Mouse (Mus musculus) retina, postnatal 7 days (tissue): ENCODE measurements at regions not wholly inside any gene's neighbourhood (a gene's known extent, or its start where the extent isn't known, plus 50 kb on each side); places are given as distances from the start of the nearest gene placed in this dataset.
"Not testable (repeated sequence)": the region's sequence is repeated elsewhere in the genome, so short reads cannot be mapped to it uniquely, and the experiment has no call there.

ENCODE experiments used
- DNase-seq: peaks from one replicate; pipeline ENCODE4 v3.0.0-alpha.2; 2012; ENCODE audit warnings: low read depth, low spot score

DNA sequence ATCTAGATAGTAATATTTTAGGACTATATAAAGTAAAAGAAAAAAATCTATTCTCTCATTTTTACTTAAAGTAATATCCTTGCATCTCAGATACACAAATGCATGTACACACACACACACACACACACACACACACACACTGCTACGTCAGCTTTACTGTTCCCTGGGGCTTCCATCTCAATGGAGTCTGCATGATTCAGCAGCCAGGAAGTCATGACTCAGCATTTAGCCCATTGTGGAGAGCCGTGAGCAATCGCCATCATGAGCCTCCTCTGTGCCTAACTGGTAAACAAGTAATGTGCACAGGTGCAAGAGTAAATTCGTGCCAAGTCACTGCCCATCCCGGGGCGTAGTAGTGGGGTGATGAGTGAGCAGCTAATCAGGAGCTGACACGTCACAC is 120.3 kb upstream of the Rgma start:
- not testable (repeated sequence) for DNase-seq

- DNase-seq, result no peak
These were observed 115.2 kb upstream of the Rgma start for GRCm38 (mm10) chr7:73260140-73260539.

DNA sequence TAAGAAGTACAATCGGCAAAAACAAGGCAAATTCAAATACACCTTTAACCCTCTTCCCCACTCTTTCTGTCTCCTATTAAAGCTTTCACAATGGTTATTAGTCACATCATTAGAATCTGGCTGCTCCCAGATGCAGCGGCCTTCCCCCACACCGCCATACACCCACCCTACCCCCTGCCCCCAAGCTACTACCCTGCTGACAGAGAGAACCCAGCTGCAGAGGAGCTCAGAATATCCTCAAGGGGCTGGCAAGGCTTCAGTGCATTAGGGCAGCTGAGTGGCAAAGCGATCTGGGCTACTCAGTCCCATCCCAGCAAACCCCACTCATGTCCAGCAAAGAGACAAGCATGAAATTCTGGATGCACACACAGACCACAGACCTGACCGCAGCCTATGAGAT is 113.6 kb upstream of the Rgma start:
- no peak for DNase-seq

- DNase-seq, result no peak
These were observed 112.8 kb upstream of the Rgma start for GRCm38 (mm10) chr7:73262526-73262925.

GRCm38 (mm10) chr7:73269626-73270025 is 105.7 kb upstream of the Rgma start:
- DNase-seq, result no peak

- DNase-seq, result no peak
These were observed 102.5 kb upstream of the Rgma start for GRCm38 (mm10) chr7:73272787-73273186.

DNA sequence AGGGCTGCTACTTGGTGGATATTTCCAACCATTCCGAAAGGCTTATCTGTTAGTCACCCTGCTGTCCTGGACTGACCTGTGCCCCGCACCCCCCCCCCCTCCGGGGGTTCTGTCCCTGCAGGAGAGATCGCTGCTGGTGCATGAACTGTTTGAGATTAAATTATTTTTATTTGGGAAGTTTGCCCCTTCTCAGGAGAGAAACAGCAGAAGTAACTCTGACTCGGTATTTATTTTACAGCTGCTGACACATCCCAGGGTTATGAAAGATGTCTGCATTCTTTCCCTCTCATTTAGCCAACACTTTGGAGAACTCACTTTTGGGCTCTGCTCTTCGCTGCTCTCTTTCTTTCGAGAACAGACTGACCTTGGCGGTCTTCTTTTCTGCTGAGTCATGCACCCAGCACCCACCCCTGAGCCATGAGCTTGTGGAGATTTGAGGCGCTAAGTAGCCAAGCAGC is 99.5 kb upstream of the Rgma start:
- no peak for DNase-seq

DNA sequence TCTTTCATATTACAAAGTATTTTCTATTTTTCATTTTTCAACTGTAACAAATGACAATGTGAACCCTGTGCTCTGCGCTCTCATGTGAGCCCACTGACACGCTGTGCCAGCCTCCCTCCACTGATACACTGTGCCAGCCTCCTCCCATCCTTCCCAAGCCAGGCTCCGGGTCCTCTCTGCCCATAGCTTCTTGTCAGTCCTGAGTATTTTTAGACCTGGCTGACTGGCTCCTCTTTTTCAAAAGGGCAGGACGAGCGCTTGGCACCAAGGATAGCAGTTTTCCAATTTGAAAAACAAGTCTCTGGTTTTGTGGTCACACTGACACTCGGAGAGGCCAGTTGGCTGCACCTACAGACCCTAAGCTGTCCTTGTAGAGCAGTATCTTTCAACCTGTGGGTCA is 96.7 kb upstream of the Rgma start:
- DNase-seq, result no peak

DNA sequence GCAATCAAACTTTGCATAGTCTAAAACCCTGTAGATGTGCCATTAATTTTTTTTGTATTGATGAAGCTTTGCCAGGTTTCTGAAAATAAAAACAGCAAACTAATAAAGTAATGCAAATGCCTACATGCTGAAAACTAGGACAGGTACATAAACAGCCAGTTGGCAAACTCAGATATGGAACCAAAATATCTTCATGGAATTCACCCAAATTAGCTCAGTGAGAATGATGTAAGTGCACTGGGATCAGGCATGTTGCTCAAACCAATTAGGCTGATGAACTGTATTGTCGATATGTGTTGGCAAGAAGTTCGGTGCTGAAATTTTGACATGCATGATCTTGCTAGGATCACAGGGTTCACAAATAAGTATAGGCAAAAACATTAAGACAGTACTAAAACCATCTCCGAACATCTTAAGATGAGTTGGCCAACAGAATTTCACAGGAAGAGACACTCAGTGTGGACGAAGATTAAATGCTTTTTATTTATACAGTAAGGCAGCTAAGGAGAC is 95.3 kb upstream of the Rgma start:
- no peak for DNase-seq

DNA sequence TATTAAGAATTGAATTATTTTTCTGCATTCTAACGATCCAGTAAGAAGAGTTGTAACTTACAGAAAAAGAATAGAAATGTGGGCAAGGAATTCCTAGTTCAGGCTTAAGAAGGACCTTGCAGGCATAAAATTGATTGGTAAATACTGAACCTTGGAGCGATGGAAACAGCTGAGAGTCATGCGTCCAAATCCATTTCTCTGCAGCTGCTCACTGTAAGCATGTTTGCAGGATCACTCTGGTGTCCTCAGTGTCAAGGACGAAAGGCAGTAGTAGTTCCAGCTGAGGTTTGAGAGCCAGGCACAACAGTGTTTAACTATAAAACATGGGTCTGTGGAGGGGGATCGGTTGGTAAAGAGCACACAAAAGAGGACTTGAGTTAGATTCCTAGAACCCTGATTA is 89.1 kb upstream of the Rgma start:
- no peak for DNase-seq

GRCm38 (mm10) chr7:73293337-73293736 is 82.0 kb upstream of the Rgma start:
- no peak for DNase-seq

DNA sequence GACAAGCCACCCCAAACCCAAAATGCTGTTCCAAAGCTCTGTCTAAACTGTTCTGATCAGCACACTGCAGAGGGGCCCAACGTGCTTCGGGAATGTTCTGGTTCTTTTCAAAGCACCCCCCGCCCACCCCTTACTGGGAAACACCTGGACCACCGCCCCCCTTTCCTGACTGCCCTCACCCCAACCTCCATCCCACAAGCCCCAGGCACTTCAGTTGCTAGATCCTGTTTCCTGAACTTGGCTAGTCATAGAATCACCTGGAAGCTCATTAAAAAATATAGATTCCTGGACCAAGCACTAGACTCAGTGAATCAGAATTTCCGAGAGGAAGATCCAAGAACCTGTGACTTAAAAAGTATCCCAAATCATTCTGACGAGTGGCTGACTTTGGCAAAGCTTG is 80.9 kb upstream of the Rgma start:
- no peak for DNase-seq

- DNase-seq, result no peak
These were observed 72.8 kb upstream of the Rgma start for GRCm38 (mm10) chr7:73302501-73302900.

GRCm38 (mm10) chr7:73303818-73304217 is 71.5 kb upstream of the Rgma start:
- no peak for DNase-seq

- no peak for DNase-seq
These were observed 70.5 kb upstream of the Rgma start for GRCm38 (mm10) chr7:73304799-73305198.

DNA sequence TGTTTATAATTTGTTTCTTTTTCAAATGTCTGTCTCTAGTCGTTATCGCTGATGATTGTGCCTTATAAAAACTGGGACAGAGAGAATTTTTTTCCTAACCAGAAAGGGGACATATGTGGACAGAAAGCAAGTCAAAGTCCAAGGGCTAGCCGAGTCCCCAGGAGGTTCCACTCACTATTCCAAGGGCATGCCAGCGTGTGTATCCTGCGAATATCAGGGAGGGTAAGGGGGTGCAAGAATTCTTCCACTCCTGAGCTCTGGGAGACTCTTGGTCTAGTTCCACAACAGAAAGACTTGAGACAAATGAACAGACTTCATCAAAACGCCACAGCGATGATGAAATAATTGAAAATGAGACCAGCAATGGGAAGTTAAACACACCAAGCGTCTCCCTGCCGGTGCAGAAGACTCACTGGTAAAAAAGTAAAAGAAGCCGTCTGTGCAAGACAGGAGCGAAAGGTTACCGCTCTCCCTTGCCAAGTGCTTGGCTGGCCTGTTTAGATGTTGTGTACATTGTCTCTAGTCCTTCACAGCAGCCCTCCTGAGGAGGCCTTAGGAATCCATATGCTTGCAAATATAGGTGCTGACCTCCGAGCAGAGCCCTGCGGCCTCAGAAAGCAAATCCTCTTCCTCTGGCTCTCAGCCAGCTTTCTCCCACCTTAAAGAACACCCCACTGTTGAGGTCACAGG is 69.9 kb upstream of the Rgma start:
- no peak for DNase-seq

GRCm38 (mm10) chr7:73306296-73306695 is 69.0 kb upstream of the Rgma start:
- DNase-seq, result no peak

GRCm38 (mm10) chr7:73306728-73307127 is 68.6 kb upstream of the Rgma start:
- no peak for DNase-seq

DNA sequence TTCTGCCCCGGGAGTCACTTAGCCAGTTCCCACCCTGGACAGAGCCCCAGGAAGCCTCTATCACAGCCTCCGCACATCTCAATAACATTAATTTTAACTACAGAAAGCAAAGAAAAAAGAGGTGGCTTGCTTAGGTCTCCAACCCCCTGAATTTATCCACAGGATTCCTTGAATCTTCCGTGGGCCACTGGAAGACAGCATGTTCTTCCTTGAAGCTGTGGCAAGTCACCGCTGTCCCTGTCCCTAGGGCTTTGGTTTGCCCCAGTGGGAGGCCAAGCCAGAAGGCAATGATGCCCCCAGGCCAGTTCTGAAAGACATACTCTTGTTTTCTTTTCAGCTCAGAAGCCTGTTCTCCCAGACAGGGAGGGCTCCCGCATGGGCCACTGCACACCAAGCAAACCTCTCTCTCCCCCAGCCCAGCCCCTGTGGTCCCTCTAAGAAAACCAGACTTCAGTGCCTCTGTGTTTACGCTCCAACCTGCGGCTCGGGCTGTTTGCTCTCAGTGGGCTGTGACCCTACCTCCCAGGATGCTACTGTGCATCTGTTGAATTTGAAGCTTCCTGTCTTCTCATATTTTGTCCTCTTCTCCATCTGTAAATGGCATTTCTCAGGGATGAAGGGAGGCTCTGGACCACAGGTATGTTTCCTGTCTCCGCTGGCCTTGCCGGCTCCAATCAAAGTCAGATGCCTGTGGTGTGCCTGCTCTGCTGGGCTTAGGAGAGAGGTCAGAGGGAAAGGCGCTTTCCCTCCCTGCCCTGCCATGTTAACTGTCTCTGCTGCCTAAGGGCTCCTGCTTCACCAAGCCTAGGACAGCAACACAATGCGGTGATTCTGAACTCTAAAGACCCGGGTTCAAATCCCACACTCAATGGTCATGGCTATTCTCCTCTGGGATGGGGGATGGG is 67.5 kb upstream of the Rgma start:
- DNase-seq, result no peak

DNA sequence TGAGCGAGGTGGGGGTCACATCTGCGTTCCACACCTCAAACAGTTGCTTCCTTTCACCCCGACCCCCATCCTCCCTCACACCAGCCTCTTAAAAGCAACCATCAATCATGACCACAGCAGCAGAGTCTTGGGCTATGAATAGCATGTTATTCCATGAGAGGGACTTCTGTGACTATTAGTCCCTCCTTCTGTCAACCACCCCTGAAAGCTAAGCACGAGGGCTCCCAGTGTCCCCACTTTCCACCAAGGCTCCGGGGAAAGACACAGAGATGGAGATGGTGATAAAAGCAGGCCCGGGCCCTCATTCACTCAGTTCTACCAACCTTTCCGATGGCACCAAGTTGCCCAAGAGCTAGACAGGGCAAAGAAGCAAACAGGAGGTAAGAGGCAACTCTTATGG is 66.3 kb upstream of the Rgma start:
- DNase-seq, result no peak

- no peak for DNase-seq
These were observed 65.3 kb upstream of the Rgma start for GRCm38 (mm10) chr7:73310056-73310455.

DNA sequence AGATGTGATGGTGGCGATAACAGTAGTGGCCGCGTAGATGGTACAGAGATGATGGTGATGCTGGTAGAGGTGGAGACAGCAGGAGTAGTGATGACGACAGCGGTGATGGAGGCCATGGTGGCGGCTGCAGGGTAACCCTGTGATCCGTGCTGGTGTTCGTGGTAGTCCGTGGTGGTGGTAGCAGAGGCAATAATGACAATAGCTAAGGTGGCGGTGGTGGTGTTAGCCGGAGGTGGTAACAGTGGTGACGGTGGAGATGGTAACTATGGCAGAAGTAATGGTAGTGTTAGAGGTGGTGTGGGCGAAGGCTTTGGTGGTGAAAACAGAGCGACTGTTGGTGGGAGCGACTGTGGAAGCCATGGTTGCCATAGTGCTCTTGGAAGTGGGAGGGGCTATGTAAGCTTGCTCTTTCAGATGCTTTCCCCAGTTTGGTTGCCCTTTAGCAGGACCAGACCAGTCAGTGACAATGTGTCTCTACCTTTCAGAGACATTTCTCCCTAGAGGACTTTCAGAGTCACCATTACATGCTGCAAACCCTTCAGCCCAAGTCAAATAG is 64.7 kb upstream of the Rgma start:
- DNase-seq, result no peak
